Mouse (Mus musculus): ENCODE results near the gene H2-Ob. TPM values are rescaled to one million over a fixed set of nuclear protein-coding genes. Genes with fewer than 3 reads are reported as not detected.
A peak's percentile ranks its signal among the peaks of the same experiment; 100 is the strongest.
"Not testable (repeated sequence)": the region's sequence is repeated elsewhere in the genome, so short reads cannot be mapped to it uniquely, and the experiment has no call there.

Gene H2-Ob
- polyA plus RNA-seq, 1 experiment: not detected

DNA sequence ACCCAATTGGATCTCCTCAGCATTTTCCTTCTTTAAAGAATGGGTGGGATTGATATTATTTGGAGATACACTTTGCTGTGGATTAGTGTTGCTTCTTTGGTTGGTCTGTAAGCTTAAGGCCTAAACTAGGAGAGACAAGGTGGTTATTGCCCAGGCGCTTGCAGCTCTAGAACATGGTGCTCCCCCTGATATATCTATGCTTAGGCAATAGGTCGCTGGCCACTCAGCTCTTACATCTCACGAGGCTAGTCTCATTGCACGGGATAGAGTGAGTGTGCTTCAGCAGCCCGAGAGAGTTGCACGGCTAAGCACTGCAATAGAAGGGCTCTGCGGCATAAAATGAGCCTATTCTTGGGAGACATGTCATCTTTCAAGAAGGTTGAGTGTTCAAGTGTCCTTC lies 6.7 kb upstream of the H2-Ob start:
- H3K36me3 ChIP-seq (ENCODE audit: control insufficient read depth, insufficient read depth, low read length, poor library complexity, severe bottlenecking); H3K9ac ChIP-seq (ENCODE audit: low read depth, poor library complexity, severe bottlenecking); H3K27ac ChIP-seq (ENCODE audit: insufficient read depth, low read length); H3K4me3 ChIP-seq (ENCODE audit: low read depth, low read length); H3K4me1 ChIP-seq (ENCODE audit: control insufficient read depth, insufficient read depth, low read length); H3K27me3 ChIP-seq (ENCODE audit: control insufficient read depth, insufficient read depth, low read length, poor library complexity, severe bottlenecking): not testable (repeated sequence)
- H3K9me3 ChIP-seq (replicated peaks; ENCODE audit: control insufficient read depth, insufficient read depth, low read length, poor library complexity, severe bottlenecking): peaks cover 23% of the 10 kb centered on the region

- H3K27ac ChIP-seq (ENCODE audit: insufficient read depth, low read length): no peak overlapping the region
- no peak overlapping the region for H3K4me3 ChIP-seq (ENCODE audit: low read depth, low read length)
- H3K27me3 ChIP-seq (ENCODE audit: control insufficient read depth, insufficient read depth, low read length, poor library complexity, severe bottlenecking): no peaks in the 10 kb centered on the region
- no peak overlapping the region for H3K9ac ChIP-seq (ENCODE audit: low read depth, poor library complexity, severe bottlenecking)
- H3K36me3 ChIP-seq (ENCODE audit: control insufficient read depth, insufficient read depth, low read length, poor library complexity, severe bottlenecking): no peaks in the 10 kb centered on the region
- TF ChIP-seq POLR2A (IDR thresholded peaks at IDR 0.05; ENCODE audit: insufficient read depth, low read length) (no peak), CTCF (IDR thresholded peaks at IDR 0.05; ENCODE audit: low read depth, low read length) (peak; percentile 68), EP300 (IDR thresholded peaks at IDR 0.05; ENCODE audit: insufficient read depth, low read depth, low read length) (no peak)
- H3K4me1 ChIP-seq (ENCODE audit: control insufficient read depth, insufficient read depth, low read length): no peaks in the 10 kb centered on the region
- peaks cover 20% of the 10 kb centered on the region for H3K9me3 ChIP-seq (replicated peaks; ENCODE audit: control insufficient read depth, insufficient read depth, low read length, poor library complexity, severe bottlenecking)
Measured at GRCm38 (mm10) chr17:34234926-34235325, 3.8 kb upstream of the H2-Ob start.

DNA sequence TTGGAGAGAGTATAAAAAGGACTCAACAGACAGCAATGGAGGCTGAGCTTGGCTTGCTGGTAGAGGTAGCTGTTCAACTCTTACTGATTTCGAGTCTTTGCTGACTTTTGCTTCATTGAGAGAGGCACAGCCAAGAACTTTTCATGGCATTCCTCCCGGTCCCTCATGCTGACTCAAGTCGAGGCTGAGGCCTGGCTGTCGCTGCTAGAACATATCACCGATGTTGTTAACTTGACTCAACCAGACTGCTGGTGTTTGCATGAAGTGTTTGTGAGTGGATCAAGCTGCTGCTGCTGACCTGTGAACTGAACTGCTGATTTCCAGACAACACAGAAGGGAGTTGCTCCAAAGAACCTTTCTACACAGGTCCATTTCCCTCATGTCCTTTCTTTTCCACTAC lies 2.0 kb upstream of the H2-Ob start:
- H3K27me3 ChIP-seq (ENCODE audit: control insufficient read depth, insufficient read depth, low read length, poor library complexity, severe bottlenecking): no peaks in the 10 kb centered on the region
- no peak overlapping the region for H3K4me3 ChIP-seq (ENCODE audit: low read depth, low read length)
- no peak overlapping the region for H3K27ac ChIP-seq (ENCODE audit: insufficient read depth, low read length)
- peaks cover 18% of the 10 kb centered on the region for H3K9me3 ChIP-seq (replicated peaks; ENCODE audit: control insufficient read depth, insufficient read depth, low read length, poor library complexity, severe bottlenecking)
- no peaks in the 10 kb centered on the region for H3K4me1 ChIP-seq (ENCODE audit: control insufficient read depth, insufficient read depth, low read length)
- no peak for TF ChIP-seq POLR2A (IDR thresholded peaks at IDR 0.05; ENCODE audit: insufficient read depth, low read length)
- TF ChIP-seq CTCF (IDR thresholded peaks at IDR 0.05; ENCODE audit: low read depth, low read length): no peak
- no peak for TF ChIP-seq EP300 (IDR thresholded peaks at IDR 0.05; ENCODE audit: insufficient read depth, low read depth, low read length)
- no peaks in the 10 kb centered on the region for H3K36me3 ChIP-seq (ENCODE audit: control insufficient read depth, insufficient read depth, low read length, poor library complexity, severe bottlenecking)
- no peak overlapping the region for H3K9ac ChIP-seq (ENCODE audit: low read depth, poor library complexity, severe bottlenecking)

GRCm38 (mm10) chr17:34237741-34238140 lies 962 bp upstream of the H2-Ob start:
- H3K4me3 ChIP-seq (ENCODE audit: low read depth, low read length): no peak overlapping the region
- no peaks in the 10 kb centered on the region for H3K27me3 ChIP-seq (ENCODE audit: control insufficient read depth, insufficient read depth, low read length, poor library complexity, severe bottlenecking)
- no peak overlapping the region for H3K27ac ChIP-seq (ENCODE audit: insufficient read depth, low read length)
- peaks cover 17% of the 10 kb centered on the region for H3K9me3 ChIP-seq (replicated peaks; ENCODE audit: control insufficient read depth, insufficient read depth, low read length, poor library complexity, severe bottlenecking)
- H3K9ac ChIP-seq (ENCODE audit: low read depth, poor library complexity, severe bottlenecking): no peak overlapping the region
- H3K36me3 ChIP-seq (ENCODE audit: control insufficient read depth, insufficient read depth, low read length, poor library complexity, severe bottlenecking): no peaks in the 10 kb centered on the region
- no peak for TF ChIP-seq EP300 (IDR thresholded peaks at IDR 0.05; ENCODE audit: insufficient read depth, low read depth, low read length)
- no peak for TF ChIP-seq POLR2A (IDR thresholded peaks at IDR 0.05; ENCODE audit: insufficient read depth, low read length)
- no peak for TF ChIP-seq CTCF (IDR thresholded peaks at IDR 0.05; ENCODE audit: low read depth, low read length)
- no peaks in the 10 kb centered on the region for H3K4me1 ChIP-seq (ENCODE audit: control insufficient read depth, insufficient read depth, low read length)

DNA sequence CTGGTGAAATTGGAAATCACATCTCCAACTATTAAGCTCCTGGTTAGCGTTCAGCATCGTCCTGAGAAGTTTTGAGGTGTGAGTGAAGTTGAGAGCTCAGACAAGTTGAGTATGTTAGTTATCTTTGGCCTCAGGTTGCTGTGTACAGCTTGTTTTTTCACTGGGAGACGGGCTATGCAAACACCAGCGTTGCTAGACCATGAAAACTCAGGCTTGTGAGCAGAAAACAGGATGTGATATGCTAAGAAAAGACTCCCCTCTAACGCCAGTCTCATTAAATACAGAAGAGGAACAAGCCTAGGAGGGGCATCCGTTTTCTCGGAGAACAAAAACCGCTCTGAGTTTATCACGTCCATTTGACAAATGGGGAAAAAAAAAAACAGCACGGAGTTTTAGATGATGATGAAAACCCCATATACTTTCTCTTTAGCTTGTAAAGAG lies 918 bp downstream of the H2-Ob start:
- no peaks in the 10 kb centered on the region for H3K27me3 ChIP-seq (ENCODE audit: control insufficient read depth, insufficient read depth, low read length, poor library complexity, severe bottlenecking)
- H3K4me3 ChIP-seq (ENCODE audit: low read depth, low read length): no peak overlapping the region
- H3K9me3 ChIP-seq (replicated peaks; ENCODE audit: control insufficient read depth, insufficient read depth, low read length, poor library complexity, severe bottlenecking): peaks cover 3% of the 10 kb centered on the region; the same call in 1 of the 2 replicates
- H3K36me3 ChIP-seq (ENCODE audit: control insufficient read depth, insufficient read depth, low read length, poor library complexity, severe bottlenecking): no peaks in the 10 kb centered on the region
- H3K9ac ChIP-seq (ENCODE audit: low read depth, poor library complexity, severe bottlenecking): no peak overlapping the region
- H3K4me1 ChIP-seq (ENCODE audit: control insufficient read depth, insufficient read depth, low read length): no peaks in the 10 kb centered on the region
- no peak overlapping the region for H3K27ac ChIP-seq (ENCODE audit: insufficient read depth, low read length)
- TF ChIP-seq EP300 (IDR thresholded peaks at IDR 0.05; ENCODE audit: insufficient read depth, low read depth, low read length) (no peak), CTCF (IDR thresholded peaks at IDR 0.05; ENCODE audit: low read depth, low read length) (no peak), POLR2A (IDR thresholded peaks at IDR 0.05; ENCODE audit: insufficient read depth, low read length) (no peak)

DNA sequence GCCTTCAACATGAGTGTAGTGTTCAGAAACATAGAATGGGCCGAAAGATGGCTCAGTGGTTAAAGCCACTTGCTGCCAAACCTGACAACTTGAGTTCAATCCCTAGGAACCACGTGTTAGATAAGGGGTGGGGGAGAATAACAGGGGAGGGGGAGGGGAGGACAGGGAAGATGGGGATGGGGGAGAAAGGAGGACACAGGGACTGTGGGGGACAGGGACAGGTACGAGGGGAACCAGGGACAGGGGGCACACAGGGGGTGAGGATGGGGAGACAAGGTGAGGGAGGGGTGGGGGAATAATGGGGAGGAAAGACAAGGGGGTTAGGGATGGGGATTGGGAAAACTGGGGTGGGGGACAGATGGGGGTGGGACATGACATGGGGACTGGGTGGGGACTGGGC lies 1.7 kb downstream of the H2-Ob start:
- Histone ChIP-seq H3K4me3 (ENCODE audit: low read depth, low read length) (no peak overlapping the region), H3K27me3 (ENCODE audit: control insufficient read depth, insufficient read depth, low read length, poor library complexity, severe bottlenecking) (no peaks in the 10 kb centered on the region), H3K9ac (ENCODE audit: low read depth, poor library complexity, severe bottlenecking) (no peak overlapping the region), H3K4me1 (ENCODE audit: control insufficient read depth, insufficient read depth, low read length) (no peaks in the 10 kb centered on the region), H3K36me3 (ENCODE audit: control insufficient read depth, insufficient read depth, low read length, poor library complexity, severe bottlenecking) (no peaks in the 10 kb centered on the region), H3K27ac (ENCODE audit: insufficient read depth, low read length) (no peak overlapping the region), H3K9me3 (replicated peaks; ENCODE audit: control insufficient read depth, insufficient read depth, low read length, poor library complexity, severe bottlenecking) (no peaks in the 10 kb centered on the region)
- no peak for TF ChIP-seq EP300 (IDR thresholded peaks at IDR 0.05; ENCODE audit: insufficient read depth, low read depth, low read length)
- TF ChIP-seq CTCF (IDR thresholded peaks at IDR 0.05; ENCODE audit: low read depth, low read length): no peak
